Mouse (Mus musculus): ENCODE measurements around the gene Hs6st1. TPM values are rescaled to one million over a fixed set of nuclear protein-coding genes. Genes with fewer than 3 reads are reported as not detected.
A peak's percentile ranks its signal among the peaks of the same experiment; 100 is the strongest.

Hs6st1 gene
- polyA plus RNA-seq, 1 experiment, result 33.8 TPM

GRCm38 (mm10) chr1:36063641-36063955, 4.6 kb upstream of the Hs6st1 start:
- no peak for DNase-seq
- WGBS, result 91% methylated on average over 2 of the region's 2 CpGs
- no peak overlapping the region for H3K4me3 ChIP-seq (replicated peaks; ENCODE audit: extremely low read depth, low read depth, low read length)
- TF ChIP-seq CTCF (IDR thresholded peaks at IDR 0.05; ENCODE audit: insufficient read depth, low read length), result no peak
- TF ChIP-seq POLR2A (IDR thresholded peaks at IDR 0.05; ENCODE audit: borderline replicate concordance, extremely low read depth, low read depth, low read length), result no peak
- H3K4me1 ChIP-seq (ENCODE audit: control insufficient read depth, insufficient read depth, low read length), result peaks cover 6% of the 10 kb centered on the region; the same call in 1 of the 2 replicates

DNA sequence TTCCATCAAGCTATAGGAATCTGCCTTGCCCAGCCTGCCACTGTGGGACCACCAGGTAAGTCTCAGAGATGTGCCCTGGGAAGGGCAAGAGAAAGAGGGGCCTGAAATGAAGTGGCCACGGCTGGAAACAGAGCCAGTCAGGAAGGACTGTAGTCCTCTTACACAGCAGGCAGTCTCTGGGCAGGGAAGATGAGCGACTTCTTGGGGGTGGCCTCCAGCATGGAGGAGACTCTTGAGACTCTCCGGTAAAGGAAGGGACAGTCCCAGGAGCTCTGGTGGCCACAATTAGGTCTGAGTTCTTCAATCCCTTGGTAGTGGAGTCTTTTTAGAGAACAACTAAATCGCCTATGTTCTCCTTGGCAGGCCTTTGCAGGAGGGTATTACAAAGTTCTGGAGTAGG, 4.0 kb upstream of the Hs6st1 start:
- H3K4me1 ChIP-seq (ENCODE audit: control insufficient read depth, insufficient read depth, low read length), result peaks cover 6% of the 10 kb centered on the region; the same call in 1 of the 2 replicates
- WGBS, result 63% methylated on average over 4 of the region's 4 CpGs
- DNase-seq, result no peak
- H3K4me3 ChIP-seq (replicated peaks; ENCODE audit: extremely low read depth, low read depth, low read length), result no peak overlapping the region
- no peak for TF ChIP-seq POLR2A (IDR thresholded peaks at IDR 0.05; ENCODE audit: borderline replicate concordance, extremely low read depth, low read depth, low read length)
- no peak for TF ChIP-seq CTCF (IDR thresholded peaks at IDR 0.05; ENCODE audit: insufficient read depth, low read length)

DNA sequence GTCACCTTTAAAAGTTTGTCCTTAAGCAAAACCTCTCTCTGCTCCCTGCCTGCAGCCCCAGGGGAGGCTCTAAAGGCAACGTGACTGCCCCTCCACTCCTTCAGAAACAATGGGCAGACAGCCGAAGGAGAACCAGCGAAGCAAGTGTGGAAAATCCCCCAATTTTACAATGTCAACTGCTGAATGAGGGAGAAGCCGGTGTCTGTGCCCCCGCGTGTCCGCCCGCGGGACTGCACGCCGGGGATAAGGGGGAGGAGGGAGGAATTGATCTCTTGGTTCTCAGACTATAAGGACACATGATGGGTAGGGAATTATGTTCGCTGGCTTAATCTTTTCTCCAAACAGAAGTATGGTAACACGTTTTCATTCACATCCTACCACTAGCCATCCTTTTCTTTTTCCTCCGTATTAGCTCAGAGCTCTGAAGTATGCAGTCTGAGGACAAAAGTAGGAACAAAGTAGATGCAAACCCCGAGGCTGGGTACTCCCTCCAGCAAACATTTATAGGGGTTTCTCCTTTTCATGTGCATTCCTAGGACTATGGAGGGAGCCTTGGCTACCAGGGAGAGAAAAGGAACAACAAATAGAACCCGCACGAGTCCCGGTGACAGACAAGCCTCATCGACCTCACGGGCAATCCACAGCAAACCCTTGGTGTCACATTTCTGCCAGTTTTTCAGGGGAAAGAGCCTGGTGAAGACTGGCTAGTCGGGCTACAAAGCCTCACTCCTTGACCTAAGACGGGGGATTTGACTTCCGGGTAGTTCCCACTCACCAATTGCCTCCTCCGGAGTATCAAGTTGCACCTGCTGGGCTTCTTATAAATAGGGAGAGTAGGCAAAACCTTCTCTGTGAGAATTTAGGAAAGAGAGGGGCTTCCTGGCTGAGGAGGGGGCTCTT, 3.1 kb upstream of the Hs6st1 start:
- peak; percentile 91 for DNase-seq

GRCm38 (mm10) chr1:36065761-36066150, 2.4 kb upstream of the Hs6st1 start:
- TF ChIP-seq CTCF (IDR thresholded peaks at IDR 0.05; ENCODE audit: insufficient read depth, low read length), result no peak
- TF ChIP-seq POLR2A (IDR thresholded peaks at IDR 0.05; ENCODE audit: borderline replicate concordance, extremely low read depth, low read depth, low read length), result no peak
- no peak for DNase-seq
- WGBS, result 61% methylated on average over 9 of the region's 9 CpGs
- no peak overlapping the region for H3K4me3 ChIP-seq (replicated peaks; ENCODE audit: extremely low read depth, low read depth, low read length)
- H3K4me1 ChIP-seq (ENCODE audit: control insufficient read depth, insufficient read depth, low read length), result peaks cover 18% of the 10 kb centered on the region

More for the DNA sequence above, 3.1 kb upstream of the Hs6st1 start:
- peak; percentile 61 for TF ChIP-seq CTCF (IDR thresholded peaks at IDR 0.05; ENCODE audit: insufficient read depth, low read length)
- TF ChIP-seq POLR2A (IDR thresholded peaks at IDR 0.05; ENCODE audit: borderline replicate concordance, extremely low read depth, low read depth, low read length), result no peak
- WGBS, result 1% methylated on average over 24 of the region's 24 CpGs
- Histone ChIP-seq H3K4me3 (replicated peaks; ENCODE audit: extremely low read depth, low read depth, low read length) (no peak overlapping the region), H3K4me1 (ENCODE audit: control insufficient read depth, insufficient read depth, low read length) (peaks cover 12% of the 10 kb centered on the region)

GRCm38 (mm10) chr1:36066216-36066980, 1.8 kb upstream of the Hs6st1 start:
- 89% methylated on average over 6 of the region's 6 CpGs for WGBS
- H3K4me1 ChIP-seq (ENCODE audit: control insufficient read depth, insufficient read depth, low read length), result peaks cover 22% of the 10 kb centered on the region
- TF ChIP-seq POLR2A (IDR thresholded peaks at IDR 0.05; ENCODE audit: borderline replicate concordance, extremely low read depth, low read depth, low read length), result no peak
- TF ChIP-seq CTCF (IDR thresholded peaks at IDR 0.05; ENCODE audit: insufficient read depth, low read length), result no peak
- no peak overlapping the region for H3K4me3 ChIP-seq (replicated peaks; ENCODE audit: extremely low read depth, low read depth, low read length)
- peak; percentile 2 for DNase-seq

DNA sequence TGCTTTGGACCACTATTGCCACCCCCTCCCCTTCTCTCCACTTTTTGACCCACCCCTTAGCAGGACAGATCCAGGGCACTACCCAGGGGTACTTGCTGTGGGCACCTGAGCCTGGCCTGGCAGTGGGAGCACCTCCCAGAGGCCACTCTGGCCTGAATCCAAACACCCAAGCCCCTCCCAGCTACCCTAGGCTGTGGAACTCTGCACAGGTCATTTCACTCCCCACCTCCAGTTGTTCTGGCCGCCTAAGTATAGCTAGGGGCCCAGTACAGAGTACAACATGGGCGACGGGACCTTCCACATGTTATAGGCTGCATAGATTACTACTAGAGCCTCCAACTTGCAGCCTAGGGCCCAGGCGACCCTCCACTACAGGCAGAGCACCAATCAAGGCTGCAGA, 999 bp upstream of the Hs6st1 start:
- 90% methylated on average over 4 of the region's 4 CpGs for WGBS
- no peak overlapping the region for H3K4me3 ChIP-seq (replicated peaks; ENCODE audit: extremely low read depth, low read depth, low read length)
- TF ChIP-seq CTCF (IDR thresholded peaks at IDR 0.05; ENCODE audit: insufficient read depth, low read length) (no peak), POLR2A (IDR thresholded peaks at IDR 0.05; ENCODE audit: borderline replicate concordance, extremely low read depth, low read depth, low read length) (no peak)
- DNase-seq, result peak; percentile 2
- peaks cover 24% of the 10 kb centered on the region for H3K4me1 ChIP-seq (ENCODE audit: control insufficient read depth, insufficient read depth, low read length)

DNA sequence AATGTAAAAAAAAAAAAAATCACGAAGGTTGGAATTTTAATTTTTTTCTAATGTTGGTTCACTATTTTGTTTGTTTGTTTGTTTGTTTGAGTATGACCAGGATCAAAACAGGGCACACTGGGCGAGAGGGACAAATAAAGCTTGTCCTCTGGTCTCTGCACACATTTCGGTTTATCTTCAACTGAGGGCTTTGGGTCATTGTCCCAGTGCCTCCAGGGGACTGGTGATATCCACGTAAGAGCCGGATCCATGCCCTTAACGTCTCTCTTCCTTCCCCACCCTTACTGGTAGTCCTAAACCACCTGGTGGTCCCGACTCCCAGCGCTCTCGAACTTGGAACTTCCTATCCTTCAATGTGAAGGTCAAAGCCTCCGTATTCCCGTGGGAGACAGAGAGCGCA, 589 bp upstream of the Hs6st1 start:
- Histone ChIP-seq H3K4me1 (ENCODE audit: control insufficient read depth, insufficient read depth, low read length) (peaks cover 24% of the 10 kb centered on the region), H3K4me3 (replicated peaks; ENCODE audit: extremely low read depth, low read depth, low read length) (peak overlapping the region; percentile 61)
- no peak for DNase-seq
- TF ChIP-seq POLR2A (IDR thresholded peaks at IDR 0.05; ENCODE audit: borderline replicate concordance, extremely low read depth, low read depth, low read length), result no peak
- no peak for TF ChIP-seq CTCF (IDR thresholded peaks at IDR 0.05; ENCODE audit: insufficient read depth, low read length)
- 38% methylated on average over 12 of the region's 12 CpGs for WGBS

GRCm38 (mm10) chr1:36068531-36069120, 426 bp downstream of the Hs6st1 start:
- H3K4me3 ChIP-seq (replicated peaks; ENCODE audit: extremely low read depth, low read depth, low read length), result peak overlapping the region; percentile 61
- TF ChIP-seq POLR2A (IDR thresholded peaks at IDR 0.05; ENCODE audit: borderline replicate concordance, extremely low read depth, low read depth, low read length), result no peak
- no peak for TF ChIP-seq CTCF (IDR thresholded peaks at IDR 0.05; ENCODE audit: insufficient read depth, low read length)
- WGBS, result under 1% methylated on average over 67 of the region's 76 CpGs
- peak; percentile 59 for DNase-seq
- peaks cover 24% of the 10 kb centered on the region for H3K4me1 ChIP-seq (ENCODE audit: control insufficient read depth, insufficient read depth, low read length)

GRCm38 (mm10) chr1:36069291-36069771, 1.1 kb downstream of the Hs6st1 start:
- TF ChIP-seq CTCF (IDR thresholded peaks at IDR 0.05; ENCODE audit: insufficient read depth, low read length) (no peak), POLR2A (IDR thresholded peaks at IDR 0.05; ENCODE audit: borderline replicate concordance, extremely low read depth, low read depth, low read length) (no peak)
- 7% methylated on average over 13 of the region's 13 CpGs for WGBS
- DNase-seq, result no peak
- Histone ChIP-seq H3K4me1 (ENCODE audit: control insufficient read depth, insufficient read depth, low read length) (peaks cover 24% of the 10 kb centered on the region), H3K4me3 (replicated peaks; ENCODE audit: extremely low read depth, low read depth, low read length) (peak overlapping the region; percentile 61)
